Mouse (Mus musculus) CD8-positive naive resting alpha-beta T cell, adult 2 months (primary cell): ENCODE results near the gene Evl.

Source experiments
- DNase-seq, 2 experiments: peaks; one replicate each; pipeline ENCODE4 v3.0.0; 2022; ENCODE audit warnings: low read depth in 2 of 2, low spot score in 2 of 2

The Evl gene

DNA sequence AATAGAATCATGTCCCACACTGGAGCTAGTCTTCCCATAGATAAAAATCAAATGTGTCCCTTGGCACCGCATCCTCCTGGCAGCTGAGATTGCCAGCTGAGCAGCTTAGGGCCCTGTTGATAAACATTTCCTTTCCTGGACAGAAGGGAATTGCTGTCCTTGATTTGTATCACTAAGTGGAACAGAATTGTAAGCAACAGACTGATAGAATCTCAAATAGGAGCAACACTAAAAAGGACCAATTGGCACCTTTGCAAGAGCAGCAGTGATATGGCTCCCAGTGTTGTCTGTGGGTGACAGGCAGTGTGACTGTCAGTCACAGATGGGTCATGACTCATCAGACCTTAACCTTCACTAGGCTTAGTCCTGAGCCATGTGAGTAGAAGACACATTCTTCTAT, 29.3 kb downstream of the Evl start:
- no peak for DNase-seq

DNA sequence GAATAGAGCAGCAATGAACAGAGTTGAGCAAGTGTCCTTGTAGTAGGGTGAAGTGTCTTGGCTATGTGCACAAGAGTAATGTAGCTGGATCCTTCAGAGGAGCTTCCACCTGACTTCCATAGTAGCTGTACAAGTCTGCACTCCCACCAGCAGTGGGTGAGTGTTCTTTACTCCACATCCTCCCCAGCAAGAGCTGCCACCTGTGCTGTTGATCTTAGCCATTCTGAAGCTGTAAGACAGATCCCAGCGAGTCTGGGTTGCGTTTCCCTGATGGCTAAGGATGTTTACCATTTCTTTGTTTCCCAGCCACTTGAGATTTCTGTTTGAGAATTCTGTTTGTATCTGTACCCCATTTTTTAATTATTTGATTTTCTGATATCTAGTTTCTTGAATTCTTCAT, 35.6 kb downstream of the Evl start:
- no peak for DNase-seq

DNA sequence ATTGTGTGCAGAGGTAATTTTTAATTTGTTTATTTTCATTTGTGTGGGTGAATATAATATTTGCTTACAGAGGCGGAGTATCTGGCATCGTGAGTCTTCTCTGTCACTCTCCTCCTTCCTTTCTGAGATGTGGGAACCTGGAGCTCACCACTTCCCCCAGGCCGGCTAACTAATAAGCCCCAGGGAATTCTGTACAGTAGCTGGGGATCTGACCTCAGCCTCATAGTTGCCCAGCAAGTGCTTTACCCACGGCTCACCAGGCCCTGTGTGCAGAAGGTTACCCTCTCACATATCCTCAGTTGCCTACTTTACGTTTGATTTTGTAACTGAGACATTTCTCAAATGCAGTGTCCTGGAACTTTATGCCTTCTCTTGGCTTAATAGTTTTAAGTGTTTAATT, 37.1 kb downstream of the Evl start:
- DNase-seq: no peak

DNA sequence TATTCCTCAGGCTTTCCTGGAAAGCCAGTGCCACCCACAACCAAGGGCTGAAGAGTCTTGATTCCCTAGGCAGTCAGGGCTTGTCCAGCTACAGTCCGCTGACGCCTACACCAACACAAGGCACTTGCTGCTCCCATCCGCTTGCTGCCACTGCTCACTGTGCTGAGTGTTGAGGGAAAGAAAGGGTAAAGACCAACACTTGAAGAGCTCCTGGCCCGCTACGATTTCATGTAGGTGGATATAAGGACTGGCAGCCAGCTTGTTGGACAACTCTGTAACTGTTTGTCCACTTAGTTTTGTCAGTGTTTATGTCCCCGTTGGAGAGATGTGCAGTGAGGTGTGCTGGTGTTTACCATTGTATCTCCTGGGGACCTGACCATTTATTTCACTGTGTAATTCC, 38.3 kb downstream of the Evl start:
- no peak for DNase-seq

DNA sequence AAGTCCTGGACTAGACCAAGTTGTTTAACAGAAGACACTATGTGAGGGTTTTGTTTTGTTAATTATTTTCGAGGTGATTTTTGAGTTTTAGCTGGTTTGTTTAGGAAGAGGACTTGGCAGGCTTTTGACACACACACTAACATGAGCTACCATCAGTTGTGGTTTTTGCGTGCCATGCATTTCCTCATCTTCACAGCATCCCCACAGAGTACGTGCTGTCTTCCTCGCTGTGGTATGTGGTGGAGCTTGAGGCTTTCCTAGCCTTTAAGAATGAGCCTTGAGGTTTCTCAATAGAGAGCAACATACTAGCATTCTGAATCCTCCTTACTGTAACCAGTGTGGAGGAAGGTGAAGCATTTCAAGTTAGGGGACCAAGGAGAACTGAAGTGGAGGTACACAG, 46.3 kb downstream of the Evl start:
- DNase-seq: peak; percentile 18 to 31

DNA sequence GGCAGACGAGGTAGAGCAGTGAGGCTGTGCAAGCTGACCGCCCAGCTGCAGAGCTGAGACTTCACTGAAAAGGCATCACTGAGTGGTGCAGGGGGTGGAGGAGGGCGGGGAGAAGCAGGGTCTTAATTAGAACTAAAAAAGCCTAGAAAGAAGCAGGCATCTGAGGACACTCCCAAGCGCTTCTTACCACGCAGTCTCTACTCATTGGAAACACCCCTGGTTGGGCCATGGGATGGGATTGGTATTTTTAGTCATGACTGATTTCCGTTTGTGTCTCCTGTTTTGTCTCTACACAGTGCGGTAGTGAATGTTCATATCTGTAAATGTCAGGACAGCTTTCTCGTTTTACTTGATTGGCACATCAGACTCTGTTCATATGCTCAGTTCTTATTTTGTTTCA, 46.8 kb downstream of the Evl start:
- no peak for DNase-seq

DNA sequence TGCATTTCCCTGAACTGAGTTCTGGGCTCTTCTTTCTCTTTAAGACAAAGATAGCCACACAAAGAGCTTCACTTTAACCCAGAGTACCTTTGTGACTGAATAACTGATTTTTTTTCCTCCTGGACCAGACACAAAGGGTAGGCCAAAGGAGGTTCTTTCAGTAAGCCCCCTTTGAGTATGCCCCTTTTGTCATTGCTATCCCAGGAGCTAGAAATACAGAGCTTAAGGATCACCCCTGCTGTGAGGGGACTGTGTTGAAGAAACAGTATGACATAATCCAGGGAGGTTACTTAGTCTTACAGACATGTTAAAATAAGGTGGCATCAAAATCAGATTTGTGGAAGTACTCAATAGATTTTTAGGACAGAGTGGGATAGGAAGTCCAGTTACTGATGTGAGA, 50.0 kb downstream of the Evl start:
- no peak for DNase-seq

DNA sequence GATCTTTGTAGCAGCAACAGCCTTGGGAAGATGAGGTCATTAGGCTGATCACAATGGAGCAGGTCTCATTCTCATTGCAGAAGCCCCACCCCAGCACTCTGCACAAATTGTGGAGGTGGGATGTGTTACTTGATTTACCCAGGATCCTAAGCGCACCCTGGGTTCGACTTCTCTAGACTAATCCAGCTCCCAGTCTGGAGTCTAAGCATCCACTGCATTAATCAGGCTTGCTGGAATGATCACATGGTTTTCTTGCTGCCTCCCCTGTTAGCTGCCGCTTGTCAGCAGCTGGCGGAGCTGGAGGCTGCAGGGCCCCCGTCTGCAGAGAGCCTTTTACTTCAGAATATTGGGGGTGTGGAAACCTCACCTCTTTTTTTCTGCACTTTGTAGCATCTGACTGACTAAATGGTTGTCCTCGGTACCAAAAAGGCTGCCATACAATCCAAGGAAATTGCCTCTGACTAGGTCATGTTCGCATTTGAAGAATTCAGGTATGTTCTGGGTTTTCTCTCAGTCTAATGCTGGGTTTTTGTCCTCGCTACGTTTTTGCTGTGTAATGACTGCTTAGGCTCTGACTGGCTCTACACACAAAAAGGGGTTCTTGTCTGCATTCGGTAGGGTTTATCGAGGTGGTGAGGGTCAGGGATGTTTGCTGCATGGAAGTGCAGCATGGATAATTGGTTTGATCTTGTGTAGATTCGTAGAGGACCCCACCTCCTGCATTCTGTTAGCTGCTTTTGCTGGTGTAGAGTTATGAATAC, 51.2 kb downstream of the Evl start:
- no peak for DNase-seq

DNA sequence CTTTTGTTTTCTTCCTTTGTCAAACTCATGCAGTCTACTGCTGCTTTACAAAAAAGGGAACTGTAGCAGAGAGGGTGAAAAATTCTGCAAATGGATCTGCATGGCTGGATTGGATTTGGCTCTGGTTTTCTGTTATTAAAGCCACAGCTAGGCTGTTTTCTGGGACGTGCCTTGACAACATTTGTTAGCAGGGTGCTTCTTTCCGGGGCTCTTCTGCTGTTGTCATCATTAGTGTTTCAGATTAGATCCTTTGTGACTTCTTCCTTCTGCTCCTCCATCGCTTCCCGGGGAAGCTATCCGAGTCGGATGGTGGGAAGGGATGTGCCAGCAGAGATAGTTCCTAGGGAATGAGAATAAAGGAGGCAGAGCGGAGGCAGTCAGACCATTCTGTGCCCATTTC, 51.8 kb downstream of the Evl start:
- DNase-seq: no peak

DNA sequence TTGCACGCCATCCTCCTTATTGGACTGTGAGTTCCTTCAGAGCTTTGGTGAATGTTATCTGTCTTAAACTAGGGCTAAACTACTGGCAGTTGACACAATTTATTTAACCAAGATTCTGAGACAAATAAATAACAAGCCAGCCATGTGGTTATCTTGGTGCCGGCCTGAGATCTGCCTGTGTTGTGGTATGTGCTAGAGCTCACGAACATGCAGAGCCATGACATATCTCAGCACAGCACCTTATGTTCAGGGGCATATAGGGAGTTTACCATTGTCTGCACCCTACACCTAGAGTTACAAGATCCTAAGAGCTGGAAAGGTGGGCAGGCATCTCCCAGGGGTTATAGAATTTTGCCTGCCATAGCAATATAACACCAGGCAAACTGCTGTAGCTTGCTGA, 54.9 kb downstream of the Evl start:
- DNase-seq: no peak

DNA sequence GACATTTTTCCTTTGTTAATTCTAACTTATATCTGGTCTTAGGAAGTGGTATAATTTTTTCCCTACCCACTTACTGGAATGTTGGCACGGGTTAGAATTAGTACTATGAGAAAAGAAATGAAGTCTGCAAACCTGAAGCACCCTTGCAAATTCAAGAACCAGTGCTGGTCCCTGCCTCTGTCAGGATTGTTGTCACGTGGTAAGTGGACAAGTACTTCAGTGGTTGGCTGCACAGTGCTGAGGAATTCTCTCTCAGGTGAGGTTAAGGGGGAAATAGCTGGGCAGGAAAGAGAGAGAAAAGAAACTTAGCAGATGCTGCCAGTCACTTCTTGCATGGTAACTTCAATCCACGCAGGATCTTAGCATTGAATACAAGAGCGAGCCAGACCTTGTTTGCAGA, 55.7 kb downstream of the Evl start:
- DNase-seq: no peak

DNA sequence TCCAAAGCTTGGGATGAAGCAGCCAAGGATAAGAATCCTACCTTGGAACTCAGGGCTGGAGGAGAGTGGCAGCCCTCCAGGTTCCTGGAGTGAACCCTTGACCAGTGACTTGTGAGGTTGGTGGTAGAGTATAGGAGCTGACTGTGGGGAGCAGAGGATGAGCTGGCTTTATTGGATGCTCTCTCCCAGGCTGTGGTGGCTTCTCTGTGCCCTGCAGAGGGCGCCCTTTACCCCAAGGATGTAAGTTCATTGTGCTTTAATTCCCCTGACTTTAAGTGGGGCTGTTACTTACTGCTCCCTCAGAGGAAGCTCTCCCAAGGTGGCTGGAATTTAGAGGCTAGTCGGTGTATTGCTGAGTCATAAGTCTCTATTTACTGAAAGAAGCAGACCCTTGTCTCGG, 58.6 kb downstream of the Evl start:
- peak; percentile 73 to 79 for DNase-seq

DNA sequence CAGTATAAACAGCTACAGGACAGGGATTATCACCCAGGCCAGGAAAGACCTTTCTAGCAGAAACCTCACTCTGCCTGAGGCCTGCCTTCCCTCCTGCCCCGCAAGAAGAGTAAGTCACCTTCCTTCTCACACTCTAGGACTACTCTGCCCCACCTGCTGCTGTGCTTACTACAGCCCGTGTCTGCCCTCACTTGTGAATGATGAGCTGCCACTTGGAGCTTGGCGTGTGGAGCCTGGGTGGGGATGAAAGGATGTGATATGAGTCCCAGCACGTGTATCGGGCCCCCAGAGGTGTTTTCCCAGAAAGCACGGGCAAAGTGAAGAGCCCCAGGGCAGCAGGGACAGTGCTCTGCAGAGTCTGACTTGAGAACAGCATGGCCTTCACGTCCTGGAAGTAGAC, 63.0 kb downstream of the Evl start:
- DNase-seq: no peak

DNA sequence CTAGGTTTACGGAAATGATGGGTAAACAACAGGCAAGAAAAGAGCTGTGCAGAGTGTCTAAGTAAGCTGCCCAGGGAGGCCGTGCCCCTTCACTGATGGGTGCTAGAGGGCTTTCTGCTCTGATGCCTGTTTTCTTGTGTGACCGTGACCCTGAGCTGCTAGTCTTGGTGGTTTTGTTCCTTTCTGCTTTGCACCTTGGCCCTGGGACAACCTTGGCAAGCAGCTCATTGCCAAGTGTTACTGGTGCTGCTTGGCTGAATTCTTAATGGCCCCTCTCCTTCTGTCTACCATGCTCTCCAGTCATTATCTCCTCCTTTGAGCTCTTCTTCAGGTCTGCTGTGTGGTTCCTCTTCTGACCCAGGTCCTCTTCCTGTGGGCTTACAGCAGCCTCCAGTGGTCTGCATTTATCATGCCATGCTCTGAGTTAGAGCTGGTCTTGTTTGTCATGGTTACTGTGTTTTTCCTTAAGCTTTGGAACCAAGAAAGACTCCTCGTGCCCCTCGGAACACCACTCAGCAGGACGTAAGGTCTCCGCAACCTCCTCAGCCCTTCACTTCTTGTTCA, 65.4 kb downstream of the Evl start:
- DNase-seq: no peak

DNA sequence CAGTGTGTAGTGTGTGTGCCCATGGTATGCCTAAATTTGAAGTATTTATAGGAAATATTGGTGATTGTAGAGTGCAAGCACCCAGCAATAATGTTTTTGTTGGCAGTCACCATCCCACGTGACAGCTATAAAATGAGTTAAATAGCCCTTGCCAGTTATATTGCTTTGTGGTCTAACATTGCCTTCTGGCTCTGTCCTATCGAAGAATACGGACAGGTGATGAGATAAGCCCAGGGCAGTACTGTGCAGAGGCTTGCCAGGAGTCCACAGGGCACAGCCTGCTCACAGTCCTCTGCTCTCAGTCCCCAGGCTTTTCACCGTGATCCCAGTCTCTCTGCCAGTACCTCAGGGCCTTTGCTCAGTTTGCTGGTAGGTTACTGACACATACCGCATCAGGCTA, 67.9 kb downstream of the Evl start:
- DNase-seq: no peak

DNA sequence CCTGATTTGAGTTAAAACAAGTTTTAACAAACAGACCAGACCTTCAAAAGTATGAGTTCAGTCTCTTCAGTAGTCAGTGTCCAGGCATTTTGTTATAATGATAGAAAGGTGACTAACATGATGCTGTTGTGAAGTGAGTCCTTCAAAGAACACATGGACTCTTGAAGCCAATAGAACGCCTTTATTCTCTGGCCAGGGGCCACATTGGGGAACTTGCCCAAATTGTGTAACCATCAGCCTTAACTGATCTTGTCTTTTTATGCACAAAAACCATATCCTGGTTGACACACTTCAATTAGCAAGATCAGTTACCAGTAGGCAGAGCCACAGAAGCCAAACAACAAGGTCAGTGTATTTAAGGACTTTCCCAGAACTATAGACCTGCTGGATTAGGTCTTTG, 75.0 kb downstream of the Evl start:
- DNase-seq: no peak

DNA sequence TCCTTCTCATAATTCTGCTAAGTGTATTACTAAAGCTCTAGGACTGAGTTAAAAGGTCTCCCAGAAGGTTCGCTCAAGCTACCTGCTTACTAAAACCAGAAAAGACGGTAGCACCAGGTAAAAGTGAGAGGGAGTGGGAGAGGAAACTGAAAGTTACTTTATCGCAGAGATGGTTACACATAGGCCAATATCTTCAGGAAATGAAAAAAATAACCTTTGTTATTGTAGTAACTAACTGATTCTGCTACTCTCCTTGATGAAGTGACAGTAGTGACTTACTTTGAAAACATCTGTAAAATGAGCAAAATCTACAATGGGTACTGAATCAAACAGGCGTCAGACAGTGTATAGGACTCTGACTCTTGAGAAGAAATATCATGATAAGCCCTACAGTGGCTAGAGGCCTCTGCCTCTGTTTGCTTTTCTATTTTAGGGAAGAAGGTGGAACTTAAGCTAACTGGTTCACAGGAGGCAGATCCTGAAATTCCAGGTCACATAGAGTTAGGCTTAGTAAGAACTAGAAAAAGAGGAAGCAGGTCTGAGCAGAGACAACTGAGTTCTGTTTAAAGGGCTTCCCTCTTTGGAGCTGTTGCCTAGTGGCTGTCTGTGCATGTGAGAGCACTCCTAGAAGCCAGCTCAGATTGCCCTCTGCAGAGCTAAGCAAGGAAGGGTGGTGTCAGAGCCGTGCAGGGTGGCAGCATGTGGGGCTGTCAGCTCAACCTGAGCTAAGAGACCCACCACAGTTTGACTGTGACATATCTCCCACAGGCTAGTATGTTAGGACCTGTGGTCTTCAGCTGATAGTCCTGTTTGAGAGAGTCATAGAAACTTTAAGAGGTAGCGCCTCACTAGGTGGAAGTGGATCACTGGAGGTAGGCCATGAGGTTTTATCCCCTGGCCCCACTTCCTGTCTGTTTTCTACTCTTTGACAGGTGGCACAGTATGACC, 76.5 kb downstream of the Evl start:
- peak in 1 of 2 experiments; percentile 49 for DNase-seq

DNA sequence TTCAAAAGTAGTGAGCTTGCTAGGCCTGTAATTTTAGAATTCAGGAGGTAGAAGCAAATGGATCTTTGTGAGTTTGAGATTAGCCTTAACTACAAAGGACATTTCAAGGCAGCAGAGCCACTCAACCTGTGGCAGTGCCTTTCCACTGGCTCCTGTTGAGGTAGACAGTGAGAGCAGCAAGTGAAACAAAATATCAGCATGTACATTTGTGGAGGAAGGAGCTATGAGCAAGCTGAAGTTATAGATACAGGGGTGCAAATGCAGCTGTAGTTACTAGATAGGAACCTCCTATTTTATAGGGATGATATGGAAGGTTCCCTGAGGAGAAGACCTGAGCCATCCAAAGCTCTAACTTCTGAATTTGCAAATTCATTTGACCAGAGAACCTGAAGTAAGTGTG, 78.0 kb downstream of the Evl start:
- no peak for DNase-seq

DNA sequence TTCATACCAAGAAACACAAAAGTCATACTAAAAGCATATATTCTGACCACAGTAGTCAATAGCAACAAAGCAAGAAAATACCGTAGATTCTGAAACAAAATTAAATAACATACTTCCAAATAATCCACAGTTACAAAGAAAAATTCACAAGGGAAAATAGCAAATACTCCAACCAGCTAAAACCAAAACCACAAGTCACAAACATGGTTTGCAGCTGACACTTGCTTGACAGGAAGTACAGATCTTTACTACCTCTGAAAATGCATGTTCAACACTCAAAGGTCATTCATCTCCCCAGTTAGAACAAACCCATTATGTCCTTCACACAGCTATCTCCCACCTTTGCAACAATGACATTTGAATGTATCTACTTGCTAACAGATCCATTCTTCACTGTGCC, 79.5 kb downstream of the Evl start:
- no peak for DNase-seq

DNA sequence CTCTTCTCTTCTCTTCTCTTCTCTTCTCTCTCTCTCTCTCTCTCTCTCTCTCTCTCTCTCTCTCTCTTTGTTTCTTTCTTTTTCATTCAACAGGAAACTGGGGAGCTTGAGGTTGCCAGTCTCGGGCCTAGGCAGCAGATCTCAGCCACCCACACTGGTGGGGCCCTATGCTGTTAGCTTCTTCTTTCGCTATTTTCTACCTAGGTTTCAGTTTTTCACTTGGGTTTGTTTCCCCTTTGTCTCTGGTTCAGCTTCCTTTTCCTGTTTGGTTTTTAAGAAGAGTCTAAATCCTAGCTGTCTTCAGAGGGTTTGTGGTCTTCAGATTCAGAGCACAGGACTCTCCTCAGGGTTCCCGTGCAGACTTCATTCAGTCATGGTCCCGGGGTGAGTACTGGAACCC, 81.0 kb downstream of the Evl start:
- DNase-seq: peak; percentile 51 to 62

DNA sequence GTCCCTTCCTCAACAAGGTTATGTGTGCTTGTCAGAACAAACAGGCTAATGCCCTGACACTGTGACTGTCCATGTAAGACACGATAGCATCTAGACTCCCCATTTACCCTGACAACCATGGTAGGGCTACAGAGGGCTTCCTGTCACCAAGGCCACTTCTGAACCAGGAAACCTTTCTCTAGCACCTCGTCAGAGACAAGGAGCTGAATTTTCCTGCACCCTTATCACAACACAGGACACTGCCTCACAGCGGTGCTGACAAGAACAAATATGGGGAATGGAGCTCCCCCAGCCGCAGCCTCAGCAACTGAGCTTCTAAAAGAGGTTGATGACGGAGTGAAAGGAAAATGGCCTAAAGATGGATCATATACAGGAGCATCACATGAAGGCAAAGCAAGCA, 82.9 kb downstream of the Evl start:
- DNase-seq: no peak

DNA sequence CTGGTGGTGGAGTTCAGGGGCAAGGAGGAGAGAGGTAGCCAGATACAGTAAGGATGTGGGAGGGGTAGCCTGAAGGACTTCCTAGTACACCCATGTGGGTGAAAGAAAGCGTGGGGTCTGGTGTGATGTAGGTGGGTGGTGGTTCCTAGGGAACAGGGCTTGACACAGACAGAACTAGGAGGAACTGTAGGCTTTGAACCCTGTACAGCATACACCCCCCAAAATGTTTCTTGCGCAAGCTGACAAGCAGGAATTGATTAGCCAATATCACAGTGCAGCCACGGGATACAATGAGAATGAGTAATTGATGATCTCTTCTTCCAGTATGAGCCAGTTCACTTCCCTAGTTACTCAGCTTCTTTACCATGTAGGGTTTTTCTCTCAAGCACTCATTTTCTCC, 84.6 kb downstream of the Evl start:
- no peak for DNase-seq
